Mouse (Mus musculus): Measurements from ENCODE around the gene Tbcc.

GRCm38 (mm10) chr17:46853281-46853680, 37.2 kb upstream of the Tbcc start:
- TF ChIP-seq CTCF (IDR thresholded peaks at IDR 0.05; ENCODE audit: extremely low read depth, insufficient read depth, low read length) (no peak), POLR2A (IDR thresholded peaks at IDR 0.05; ENCODE audit: extremely low read depth, insufficient read depth, low read length) (peak; percentile 53; the same call in 1 of the 2 replicates)

Measured in cortical plate, adult 2 months (tissue).